Mouse (Mus musculus) lung, postnatal 4 days (tissue): ENCODE results near the gene Plcb3.
A peak's percentile ranks its signal among the peaks of the same experiment; 100 is the strongest.

ENCODE experiments used
- DNase-seq, 2 experiments: peaks; one replicate each; pipeline ENCODE4 v3.0.0; 2021

Gene Plcb3

GRCm38 (mm10) chr19:6969665-6970381, 6.4 kb downstream of the Plcb3 start:
- peak; percentile 87 for DNase-seq

- no peak for DNase-seq
These were observed 7.0 kb downstream of the Plcb3 start for GRCm38 (mm10) chr19:6969291-6969664.

DNA sequence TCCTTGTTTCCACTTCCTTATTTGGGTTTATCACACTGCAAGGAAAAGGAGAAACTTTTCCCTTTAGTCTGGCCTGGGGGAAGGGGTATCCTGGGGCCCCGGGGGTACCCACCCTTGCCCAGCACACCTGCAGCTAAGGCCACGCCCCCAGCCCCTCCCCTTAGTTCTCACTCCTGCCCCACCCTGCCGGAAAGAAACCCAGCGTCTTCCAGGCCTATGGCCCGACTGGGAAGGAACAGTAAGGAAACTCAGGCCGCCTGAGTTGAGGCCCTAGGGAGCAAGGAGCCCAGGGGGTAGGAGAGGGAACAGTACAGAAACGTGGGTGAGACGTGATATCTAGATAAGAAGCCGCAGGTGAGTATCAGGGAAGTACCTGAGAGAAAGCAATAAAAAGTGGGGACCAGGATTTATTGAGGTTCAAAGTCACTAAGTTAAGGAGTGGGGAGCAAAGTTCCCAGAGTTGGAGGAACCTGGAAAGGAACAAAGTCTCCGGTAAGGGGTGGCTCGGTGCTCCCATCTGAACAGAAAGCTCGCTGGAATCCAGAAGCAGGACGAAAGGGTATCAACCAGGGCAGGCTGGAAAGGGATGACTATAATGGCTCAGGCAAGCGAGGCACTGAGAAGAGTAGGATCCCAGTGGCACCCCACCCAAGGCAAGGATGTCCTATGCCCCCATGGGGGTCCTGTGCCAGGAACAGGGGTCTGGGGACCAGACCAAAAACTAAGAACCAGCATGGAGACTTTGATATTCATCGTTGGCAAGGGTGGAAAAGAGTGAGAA, 7.6 kb downstream of the Plcb3 start:
- peak; percentile 61 for DNase-seq

- no peak for DNase-seq
These were observed 19.8 kb downstream of the Plcb3 start for GRCm38 (mm10) chr19:6956461-6956860.

DNA sequence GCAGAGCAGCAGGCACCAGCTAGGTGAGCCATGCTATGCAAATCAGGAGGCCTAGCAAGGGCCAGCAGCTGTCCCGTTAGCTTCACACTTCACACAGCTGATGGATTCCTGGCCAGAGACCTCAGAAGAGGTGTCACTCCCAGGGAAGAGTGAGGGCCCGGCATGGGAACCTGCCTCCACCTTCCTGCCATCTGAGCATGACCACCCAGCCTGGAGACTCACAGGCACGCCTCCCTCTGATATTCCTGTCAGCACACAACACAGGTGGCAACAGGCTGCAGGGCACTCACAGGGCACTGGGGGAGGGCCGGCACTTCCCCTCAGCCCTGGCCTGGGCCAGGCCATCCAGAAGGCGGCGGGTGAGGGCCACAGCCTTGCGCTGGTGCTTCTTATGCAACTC, 20.8 kb downstream of the Plcb3 start:
- no peak for DNase-seq

DNA sequence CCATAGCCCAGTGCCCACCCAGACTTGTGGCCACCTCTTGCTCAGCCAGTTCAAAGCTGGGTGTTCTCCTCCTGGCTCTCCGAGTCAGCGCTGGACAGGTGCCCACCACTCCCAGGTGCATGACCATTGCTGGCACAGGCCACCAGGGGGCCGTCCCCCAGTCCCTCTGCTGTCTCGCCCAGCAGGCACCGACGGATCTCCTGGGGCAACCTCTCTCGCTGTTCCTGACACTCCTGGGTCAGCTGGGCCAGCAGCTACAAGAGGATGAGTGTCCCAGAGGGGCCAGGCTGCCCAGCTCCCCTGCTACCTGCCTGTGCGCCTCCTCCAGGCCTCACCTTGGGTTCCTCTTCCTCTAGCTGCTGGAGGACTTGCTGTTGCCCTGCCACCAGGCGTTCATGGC, 22.2 kb downstream of the Plcb3 start:
- peak; percentile 80 to 83 for DNase-seq

DNA sequence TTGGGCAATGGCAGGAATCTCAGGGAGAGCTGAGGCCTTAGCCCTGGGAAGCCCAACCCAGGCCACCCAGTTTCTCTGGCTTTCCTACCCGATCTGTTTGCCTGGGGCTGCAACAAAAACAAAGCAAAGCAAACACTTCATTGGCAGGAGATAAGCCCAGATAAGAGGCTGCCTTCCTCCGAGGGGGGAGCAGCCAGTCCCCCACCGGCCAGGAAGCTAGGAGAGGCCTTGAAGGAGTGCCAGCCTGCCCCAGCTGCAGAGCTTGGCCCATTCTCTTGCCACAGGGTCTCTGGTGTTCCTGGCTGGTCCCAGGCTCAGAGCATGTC, 23.6 kb downstream of the Plcb3 start:
- DNase-seq = peak; percentile 82 to 92

DNA sequence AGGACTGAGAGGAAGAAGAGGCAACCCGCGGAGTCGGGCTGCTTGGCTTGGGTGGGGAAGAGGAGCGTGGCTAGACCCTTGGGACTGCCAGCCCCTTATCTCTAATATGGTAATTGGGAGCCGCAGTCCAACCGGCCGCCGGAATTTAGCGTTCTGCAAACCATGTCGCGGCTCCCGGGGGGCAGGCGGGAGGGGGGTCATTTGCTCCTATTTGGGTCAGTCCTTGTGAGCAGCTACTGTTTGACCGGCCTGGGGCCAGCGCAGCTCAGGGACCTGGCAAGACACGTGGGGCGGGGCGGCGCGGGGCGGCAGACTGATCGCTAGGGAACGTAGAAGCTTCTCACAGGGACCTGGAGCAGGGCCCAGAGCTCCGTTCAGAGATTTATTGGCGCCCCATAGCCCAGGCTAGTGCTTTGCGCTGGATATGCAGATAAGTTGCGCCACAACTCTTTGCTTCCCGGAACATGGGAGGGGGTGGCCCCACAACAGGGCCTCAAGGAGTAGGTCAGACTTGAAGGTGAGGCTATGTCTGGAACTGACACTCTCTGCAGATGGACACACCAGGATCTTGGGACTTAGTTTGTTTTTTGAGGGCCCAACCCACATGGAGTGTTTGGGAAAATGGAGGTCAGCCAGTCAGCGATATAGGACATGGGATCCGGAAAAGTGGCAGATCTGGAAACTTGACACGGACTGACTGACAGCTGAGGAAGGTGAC, 24.1 kb downstream of the Plcb3 start:
- DNase-seq = peak; percentile 87 to 93

DNA sequence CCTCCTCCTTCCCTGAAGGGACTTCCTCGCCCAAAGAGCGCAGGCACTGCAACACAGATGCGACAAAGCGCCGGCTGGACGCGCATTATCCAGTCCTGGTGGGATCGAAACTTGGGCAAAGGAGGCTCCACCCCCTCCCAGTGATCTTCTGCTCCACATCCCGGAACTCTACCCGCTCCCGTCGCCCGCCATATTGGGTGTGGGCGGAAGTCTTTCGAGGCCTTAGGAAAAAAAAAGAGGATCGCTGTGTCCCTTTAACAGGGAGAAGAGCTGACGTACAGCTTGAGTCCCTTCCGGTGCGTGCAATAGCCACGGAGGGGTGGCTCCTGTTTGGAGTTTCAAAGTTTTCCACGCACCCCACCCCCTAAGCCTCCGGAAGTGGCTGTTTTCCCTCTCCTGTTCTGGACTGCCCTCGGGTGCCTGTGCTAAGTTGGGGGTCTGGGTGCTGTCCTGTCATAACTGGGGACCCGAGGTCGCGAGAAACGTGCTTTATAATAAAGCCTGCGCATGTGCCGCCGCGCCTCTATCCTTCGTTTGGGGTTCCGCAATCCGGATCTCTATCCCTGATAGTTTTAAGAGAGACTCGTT, 24.8 kb downstream of the Plcb3 start:
- peak; percentile 95 to 98 for DNase-seq

GRCm38 (mm10) chr19:6950613-6951153, 25.6 kb downstream of the Plcb3 start:
- DNase-seq = peak; percentile 60 to 64

DNA sequence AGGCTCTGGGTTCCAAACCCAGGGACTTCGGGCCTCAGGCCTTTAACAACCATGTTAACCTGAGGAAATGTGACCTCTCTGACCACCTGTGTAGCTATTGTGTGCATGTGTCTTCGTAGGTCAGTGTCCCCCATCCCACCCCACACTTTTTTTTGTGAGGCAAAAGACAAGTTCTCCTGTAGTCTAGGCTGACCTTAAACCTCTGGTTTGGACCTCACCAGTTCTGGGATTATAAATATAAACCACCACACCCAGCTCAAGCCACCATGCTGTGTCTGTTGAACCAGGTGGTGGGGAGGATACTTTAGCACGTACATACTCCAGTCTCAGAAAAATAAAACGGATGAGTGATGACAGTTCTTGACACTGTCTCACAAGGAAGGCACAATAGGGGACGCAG, 26.3 kb downstream of the Plcb3 start:
- no peak for DNase-seq

GRCm38 (mm10) chr19:6949532-6949931, 26.7 kb downstream of the Plcb3 start:
- no peak for DNase-seq

DNA sequence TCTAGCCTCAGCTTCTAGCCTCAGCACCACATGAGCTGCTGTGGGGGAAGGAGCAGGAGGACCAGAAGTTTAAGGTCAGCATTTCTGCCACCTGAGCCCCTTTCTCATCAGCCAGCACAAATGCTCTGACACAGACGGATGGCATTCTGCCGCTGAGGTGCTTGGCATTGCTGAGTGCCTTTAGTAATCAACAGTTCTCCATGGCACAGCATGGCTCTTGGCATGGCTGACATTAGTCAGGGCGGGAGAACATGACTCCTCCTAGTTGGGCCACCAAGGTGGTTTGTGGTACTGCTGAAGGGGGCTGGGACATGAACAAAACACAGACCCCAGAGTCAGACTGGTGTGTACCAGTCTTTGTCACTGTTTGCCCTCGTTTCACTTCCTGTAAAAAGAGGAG, 28.1 kb downstream of the Plcb3 start:
- peak in 1 of 2 experiments; percentile 19 for DNase-seq

GRCm38 (mm10) chr19:6947742-6948141, 28.5 kb downstream of the Plcb3 start:
- no peak for DNase-seq

GRCm38 (mm10) chr19:6943709-6944108, 32.6 kb downstream of the Plcb3 start:
- DNase-seq = peak in 1 of 2 experiments; percentile 16

GRCm38 (mm10) chr19:6942764-6943163, 33.5 kb downstream of the Plcb3 start:
- peak in 1 of 2 experiments; percentile 23 for DNase-seq

- DNase-seq = peak; percentile 96 to 98
These were observed 34.0 kb downstream of the Plcb3 start, which contains the start of gene Gpr137 for GRCm38 (mm10) chr19:6942249-6942691. Gene Gpr137, minus strand, starts transcription at chr19:6942480.

DNA sequence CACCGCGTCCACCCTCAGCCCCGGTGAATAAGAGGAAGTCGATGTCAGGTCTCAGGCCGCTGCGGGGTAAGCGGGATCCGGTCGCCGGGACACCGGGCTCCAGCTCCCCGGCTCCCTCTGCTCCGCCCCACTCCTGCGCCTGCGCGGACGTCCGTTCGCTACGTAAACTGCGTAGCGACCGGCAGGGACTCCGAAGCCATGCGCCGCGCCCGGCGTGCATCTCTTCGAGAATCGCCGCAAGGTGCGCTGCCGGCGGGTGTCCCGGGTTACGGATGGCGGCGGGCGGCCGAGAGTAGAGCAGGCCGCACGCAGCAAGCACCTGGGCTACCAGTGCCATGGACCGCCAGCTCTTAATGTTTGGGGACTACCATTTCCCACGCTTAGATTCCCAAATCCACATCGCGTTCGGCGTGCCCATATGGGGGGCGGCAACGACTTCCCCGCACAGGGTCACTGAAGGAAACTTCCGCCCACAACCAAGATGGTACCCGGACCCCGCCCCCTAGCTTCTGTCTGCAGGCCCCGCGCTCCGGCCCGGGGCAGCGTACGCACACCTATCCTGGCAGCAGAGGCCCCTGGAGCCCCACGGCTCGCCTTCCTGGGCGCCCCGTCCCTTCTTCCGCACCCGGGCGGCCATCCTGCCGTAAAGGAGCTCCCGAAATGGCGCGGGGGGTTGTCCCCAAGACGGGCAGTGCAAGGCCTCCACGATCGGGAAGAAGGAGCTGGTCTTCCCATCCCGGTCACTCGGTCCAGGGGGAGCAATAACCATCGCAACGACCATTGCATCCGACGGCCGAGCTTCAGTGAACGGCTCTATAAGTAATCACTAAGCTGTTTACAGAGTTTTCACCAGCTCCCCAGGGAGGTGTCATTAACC, 34.7 kb downstream of the Plcb3 start, which contains the start of gene Bad:
Gene Bad, plus strand, starts transcription at position 490 of the 877 bp plus-strand sequence.
- peak; percentile 94 to 97 for DNase-seq

DNA sequence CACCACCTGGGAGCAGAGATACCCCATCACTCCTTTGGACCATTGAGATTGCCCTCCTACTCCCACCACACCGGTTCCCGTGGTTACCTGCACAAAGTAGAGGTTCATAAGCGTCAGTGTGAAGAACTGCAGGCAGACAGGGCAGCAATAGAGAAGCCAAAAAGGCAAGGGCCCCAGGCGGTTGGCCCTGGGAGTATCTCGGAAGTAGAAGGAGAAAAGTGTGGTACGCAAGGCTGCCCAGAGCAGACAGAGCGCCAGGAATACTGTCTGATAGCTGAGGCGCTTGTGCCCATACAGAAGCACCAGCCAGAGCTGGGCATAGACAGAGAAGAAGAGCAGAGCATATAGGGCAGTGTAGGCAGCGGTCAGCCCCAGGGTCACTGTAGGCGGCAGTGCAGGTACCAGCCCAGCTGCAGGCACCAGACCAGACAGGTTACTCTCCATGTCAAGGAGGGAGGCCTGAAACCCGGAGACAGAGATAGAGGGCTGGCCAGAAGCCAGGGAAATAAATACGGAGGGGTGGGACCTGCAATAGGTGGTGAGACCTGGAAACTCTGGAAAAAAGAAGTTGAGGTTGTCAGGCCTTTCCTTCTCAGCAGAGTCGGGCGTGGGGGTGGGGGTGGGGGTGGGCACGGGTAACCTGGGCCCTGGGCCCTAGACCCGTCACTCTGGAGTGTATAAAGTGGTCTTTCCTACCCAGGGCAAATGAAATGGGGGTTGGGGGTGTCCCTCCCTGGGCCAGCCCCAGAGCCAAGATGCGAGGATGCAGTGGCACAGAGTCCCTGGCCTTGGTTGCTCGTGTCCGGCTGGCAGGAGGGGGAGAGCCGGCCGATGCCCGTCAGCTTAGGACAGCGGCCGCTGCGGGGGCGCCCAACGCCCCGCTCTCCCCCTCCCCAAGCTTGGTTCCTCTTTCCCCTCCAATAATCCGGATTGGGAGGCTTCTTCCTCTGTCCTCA, 35.6 kb downstream of the Plcb3 start:
- DNase-seq = peak in 1 of 2 experiments; percentile 30
